11 mouse cellular contexts compared by ENCODE assay signal in the genomic region with DNA sequence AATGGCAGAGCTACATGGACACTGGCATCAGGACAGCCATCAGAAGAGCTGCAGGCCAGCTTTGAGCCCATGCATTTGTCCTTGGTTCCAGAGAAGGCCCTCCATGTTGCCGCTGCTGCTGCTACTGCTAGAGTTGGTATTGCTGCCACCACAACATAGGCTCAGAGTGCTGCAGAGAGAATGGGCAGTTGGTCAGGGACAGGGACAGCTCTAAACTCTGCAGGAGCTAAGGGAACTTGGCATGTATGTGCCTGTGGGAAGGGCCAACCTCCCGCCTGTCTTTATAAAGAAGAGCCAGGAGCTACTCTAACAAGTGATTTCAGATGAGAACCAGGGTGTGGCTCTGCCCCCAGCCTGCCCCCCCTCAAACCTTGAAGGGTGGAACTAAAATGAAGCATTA. TPM values are rescaled to one million over a fixed set of nuclear protein-coding genes. Genes with fewer than 3 reads are reported as not detected.
DNase-seq lines count a peak whose midpoint lies in the region.
"Had no signal": no experiment of that assay in that cellular context is flagged by ENCODE, and none has a peak within 500 bp of the region (broad histone marks: within the 10 kb centered on the region; RNA-seq: fewer than 3 reads in every experiment).

No protein-coding gene starts in this region.

- peak; percentile 48 for DNase-seq in cerebellum, adult 11-12 months
- DNase-seq in cerebellum, adult 8-10 months: peak; percentile 20
- DNase-seq in cerebellum, postnatal 14 days: peak; percentile 11 to 31
- no peak for DNase-seq in gastrocnemius, adult 8-10 months (ENCODE audit: low spot score in 2 of 2)
- DNase-seq in lung, postnatal 4 days: no peak
- DNase-seq in adrenal gland, postnatal 36 days: no peak
- DNase-seq: adrenal gland, adult 8-10 months; gastrocnemius, postnatal 14 days; heart, adult 2 months; heart, postnatal 14 days; kidney, adult 18-20 months had no signal

RNA-seq across cellular contexts. Expression of a gene that starts 21.3 kb away (rescaled TPM):
- 10 to 100 TPM; 24.3 to 31.7 (median 26.5) TPM for total RNA-seq in gastrocnemius, adult 8-10 months (2022)
- 10 to 100 TPM; 42.5 to 44.9 TPM for total RNA-seq in adrenal gland, postnatal 36 days (2021)

Comparison
In these comparisons a context has a peak if more than half of its experiments do, and no peak if none do; other contexts are left out.
1. DNase-seq: peak in cerebellum, adult 11-12 months (single experiment), cerebellum, adult 8-10 months (single experiment) and cerebellum, postnatal 14 days (2 of 2); none in gastrocnemius, adult 8-10 months (0 of 2), lung, postnatal 4 days (0 of 2) and adrenal gland, postnatal 36 days (0 of 2).